Mouse (Mus musculus): ENCODE measurements around the gene Trim52. TPM values are rescaled to one million over a fixed set of nuclear protein-coding genes. Genes with fewer than 3 reads are reported as not detected.
"Not testable (repeated sequence)": the region's sequence is repeated elsewhere in the genome, so short reads cannot be mapped to it uniquely, and the experiment has no call there.

Trim52 gene
- not detected for total RNA-seq (2021)
- long read RNA-seq, experiment 1 = 0 reads
- long read RNA-seq, experiment 2 = 0 reads

DNA sequence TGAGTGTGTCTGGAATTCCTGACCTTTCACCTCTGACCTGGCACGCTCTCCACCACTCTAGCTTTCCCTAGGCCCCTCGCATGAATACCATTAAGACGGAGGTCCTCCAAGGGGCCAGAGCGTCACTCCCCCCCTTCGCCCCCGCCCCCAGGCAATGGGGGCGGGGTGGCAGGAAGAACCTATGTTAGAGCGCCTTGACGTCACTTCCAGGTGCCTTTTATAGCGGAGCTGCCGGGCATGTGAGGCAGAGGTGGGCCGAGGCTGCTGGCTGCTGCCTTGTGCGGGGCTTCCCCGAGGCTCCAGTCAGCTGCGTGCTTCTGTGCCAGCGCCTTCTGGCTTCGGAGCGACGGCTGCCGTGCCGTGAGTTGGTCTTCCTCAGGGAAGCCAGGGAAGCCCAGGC lies at the start of gene Trim52:
Gene Trim52, plus strand, starts transcription at position 219 of the 400 bp plus-strand sequence.
- DNase-seq = no peak

DNA sequence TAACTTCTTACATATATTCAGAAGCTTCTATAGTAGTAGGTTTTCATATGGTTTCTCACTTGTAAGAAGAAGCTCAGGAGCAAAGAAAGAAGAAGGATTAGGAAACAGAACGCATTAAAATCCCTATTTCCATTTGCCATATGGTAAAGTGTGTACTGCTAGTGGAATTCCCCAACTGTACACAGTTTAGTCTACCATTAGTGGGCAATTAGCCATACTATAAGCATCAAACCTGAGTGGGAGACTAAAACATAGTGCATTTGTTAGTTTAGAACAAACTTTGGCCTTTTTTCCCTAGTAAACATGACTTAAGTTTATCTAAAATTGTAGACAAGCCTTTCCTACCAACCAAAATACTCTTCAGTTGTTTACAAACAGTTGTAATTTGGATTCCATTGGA lies 33.4 kb upstream of the Trim52 start:
- DNase-seq = no peak
- intact Hi-C loops (cut with DNase I) = no loop called here

More for the DNA sequence above, at the start of gene Trim52:
- intact Hi-C loops (cut with DNase I) = no loop called here

DNA sequence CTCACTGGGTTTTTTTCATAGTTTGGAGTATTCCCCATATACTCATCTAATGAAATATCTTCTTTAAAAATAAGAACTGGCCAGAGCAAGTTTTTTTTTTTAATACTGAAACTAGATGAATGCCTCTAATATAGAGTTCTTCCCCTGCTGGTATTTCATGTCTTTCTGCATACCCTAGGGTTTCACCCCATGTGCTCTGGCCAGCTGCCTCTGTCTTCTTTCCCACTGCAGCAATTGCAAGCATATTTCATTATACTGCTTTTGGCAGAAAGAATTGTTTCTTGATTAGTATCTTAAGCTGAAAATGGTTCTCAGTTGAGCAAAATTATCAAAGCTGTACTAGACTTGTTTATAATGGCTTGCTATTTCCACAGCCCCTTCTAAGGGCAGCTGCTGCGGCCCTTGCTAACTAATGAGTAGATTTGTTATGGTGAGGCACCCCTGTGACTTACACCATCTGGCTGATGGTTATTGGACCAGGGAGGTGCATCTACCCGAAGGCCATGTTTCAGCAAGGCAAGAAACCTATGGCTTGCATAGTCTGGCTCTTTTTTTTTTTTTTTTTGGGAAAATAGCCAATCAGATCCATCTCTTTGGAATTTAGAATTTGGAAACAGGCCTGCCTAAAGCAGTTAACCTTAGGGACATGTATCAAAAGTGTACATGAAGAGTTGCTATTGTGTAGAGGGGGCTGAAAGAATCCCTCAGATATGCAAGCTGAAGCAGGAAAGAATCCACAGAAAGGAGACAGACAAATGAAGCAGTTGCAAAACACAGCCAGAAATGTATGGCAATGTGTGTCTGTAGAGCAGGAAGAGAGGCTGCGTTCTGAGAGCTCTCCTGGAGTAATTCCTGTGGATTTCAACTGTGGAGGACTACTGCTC lies 30.6 kb upstream of the Trim52 start:
- peak; percentile 21 to 63 for DNase-seq
- intact Hi-C loops (cut with DNase I) = no loop called here

- intact Hi-C loops (cut with DNase I) = no loop called here
These were observed 17.4 kb upstream of the Trim52 start for GRCm38 (mm10) chr14:106088480-106089037.

GRCm38 (mm10) chr14:106096816-106097215 lies 9.2 kb upstream of the Trim52 start:
- intact Hi-C loops (cut with DNase I) = no loop called here
- no peak for DNase-seq

More at GRCm38 (mm10) chr14:106088480-106089037, 17.4 kb upstream of the Trim52 start:
- no peak for DNase-seq

DNA sequence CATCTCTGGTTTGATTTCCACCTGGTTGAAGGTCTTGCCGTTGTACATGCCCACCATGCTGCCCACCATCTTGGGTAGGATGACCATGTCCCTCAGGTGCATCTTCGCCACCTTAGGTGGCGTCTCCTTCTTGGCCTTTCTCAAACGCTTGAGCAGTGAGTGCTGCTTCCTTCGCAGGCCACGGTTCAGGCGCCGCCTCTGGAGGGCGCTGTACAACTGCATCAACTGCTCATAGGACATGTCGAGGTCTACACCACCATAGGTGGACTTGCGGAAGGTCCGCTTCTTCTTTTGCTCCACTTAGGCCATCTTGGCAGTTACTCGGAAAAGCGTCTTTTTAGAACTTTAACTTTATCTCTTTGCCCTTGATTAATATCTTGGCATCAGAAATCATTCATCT lies 5.1 kb upstream of the Trim52 start:
- intact Hi-C loops (cut with DNase I) = no loop called here
- no peak for DNase-seq

DNA sequence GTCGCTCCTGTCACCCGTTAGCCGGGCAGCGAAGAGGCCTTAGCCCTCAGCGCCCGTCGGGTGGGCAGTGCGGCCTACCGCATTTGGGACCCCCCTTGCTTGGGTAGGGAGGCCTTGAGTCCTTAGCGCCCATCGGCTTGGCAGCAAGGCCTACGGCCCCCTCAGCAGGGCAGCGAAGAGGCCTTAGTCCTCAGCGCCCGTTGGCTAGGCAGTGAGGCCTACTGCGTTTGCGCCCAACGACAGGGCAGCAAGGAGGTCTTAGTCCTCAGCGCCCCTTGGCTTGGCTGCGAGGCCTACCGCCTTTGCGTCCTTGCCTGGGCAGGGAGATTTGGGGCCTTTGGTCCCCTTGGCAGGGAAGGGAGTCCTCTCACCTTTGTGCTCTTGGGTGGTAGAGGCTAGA lies 427 bp downstream of the Trim52 start:
- intact Hi-C loops (cut with DNase I) = no loop called here
- no peak for DNase-seq

DNA sequence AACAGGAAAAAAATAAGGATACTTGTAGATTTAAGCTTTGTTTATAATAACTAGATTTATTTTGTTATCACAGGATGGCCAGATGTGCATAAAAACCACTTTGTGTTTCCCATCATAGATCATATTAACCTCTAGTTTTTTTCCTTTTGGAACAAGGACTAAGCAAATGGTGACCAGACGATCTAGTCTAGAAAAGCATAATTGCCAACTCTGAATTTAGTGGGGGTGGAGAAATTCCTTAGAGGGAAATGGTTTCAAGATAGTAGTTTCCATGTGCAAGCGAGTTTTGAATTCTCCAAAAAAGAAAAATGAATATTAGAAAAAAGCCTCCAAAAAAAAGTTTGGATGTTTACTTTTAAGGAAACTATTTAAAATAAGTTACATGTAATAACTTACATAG lies 13.4 kb downstream of the Trim52 start:
- intact Hi-C loops (cut with DNase I) = no loop called here
- no peak for DNase-seq

GRCm38 (mm10) chr14:106136272-106136671 lies 30.3 kb downstream of the Trim52 start:
- intact Hi-C loops (cut with DNase I) = no loop called here
- DNase-seq = no peak

GRCm38 (mm10) chr14:106151188-106151587 lies 45.2 kb downstream of the Trim52 start:
- DNase-seq = no peak
- intact Hi-C loops (cut with DNase I) = no loop called here

GRCm38 (mm10) chr14:106154879-106155576 lies 49.0 kb downstream of the Trim52 start:
- intact Hi-C loops (cut with DNase I) = no loop called here
- DNase-seq = no peak

GRCm38 (mm10) chr14:106156533-106156932 lies 50.5 kb downstream of the Trim52 start:
- no peak for DNase-seq

DNA sequence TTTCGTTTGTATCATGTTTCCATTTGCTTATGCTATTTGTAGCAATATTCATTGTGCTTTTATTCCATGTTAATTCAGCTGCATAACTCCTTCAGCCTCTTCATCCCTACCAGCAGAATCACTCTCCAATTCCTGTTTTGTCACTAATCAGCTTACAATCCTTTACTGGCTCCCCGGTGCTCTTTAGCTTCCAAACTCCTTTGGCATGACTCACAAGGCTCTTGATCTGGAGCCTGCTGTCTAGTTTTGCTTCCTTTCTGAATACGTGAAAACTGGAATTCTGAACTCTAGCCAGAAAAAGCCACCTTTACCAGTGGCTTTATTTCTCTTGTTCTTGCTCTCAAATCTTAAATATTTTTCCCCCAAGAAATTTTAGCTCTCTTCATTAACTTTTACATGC lies 56.3 kb downstream of the Trim52 start:
- no peak for DNase-seq
- intact Hi-C loops (cut with DNase I) = no loop called here

More at GRCm38 (mm10) chr14:106156533-106156932, 50.5 kb downstream of the Trim52 start:
- intact Hi-C loops (cut with DNase I) = no loop called here

- no peak for DNase-seq
- intact Hi-C loops (cut with DNase I) = no loop called here
These were observed 57.2 kb downstream of the Trim52 start for GRCm38 (mm10) chr14:106163196-106163595.

DNA sequence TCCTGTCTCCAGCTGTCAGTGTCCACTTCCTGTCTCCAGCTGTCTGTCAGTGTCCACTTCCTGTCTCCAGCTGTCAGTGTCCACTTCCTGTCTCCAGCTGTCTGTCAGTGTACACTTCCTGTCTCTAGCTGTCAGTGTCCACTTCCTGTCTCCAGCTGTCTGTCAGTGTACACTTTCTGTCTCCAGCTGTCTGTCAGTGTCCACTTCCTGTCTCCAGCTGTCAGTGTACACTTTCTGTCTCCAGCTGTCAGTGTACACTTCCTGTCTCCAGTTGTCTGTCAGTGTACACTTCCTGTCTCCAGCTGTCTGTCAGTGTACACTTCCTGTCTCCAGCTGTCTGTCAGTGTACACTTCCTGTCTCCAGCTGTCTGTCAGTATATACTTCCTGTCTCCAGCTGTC lies 57.9 kb downstream of the Trim52 start:
- intact Hi-C loops (cut with DNase I); DNase-seq: not testable (repeated sequence)

GRCm38 (mm10) chr14:106176879-106177278 lies 70.9 kb downstream of the Trim52 start:
- DNase-seq = no peak
- intact Hi-C loops (cut with DNase I) = no loop called here

DNA sequence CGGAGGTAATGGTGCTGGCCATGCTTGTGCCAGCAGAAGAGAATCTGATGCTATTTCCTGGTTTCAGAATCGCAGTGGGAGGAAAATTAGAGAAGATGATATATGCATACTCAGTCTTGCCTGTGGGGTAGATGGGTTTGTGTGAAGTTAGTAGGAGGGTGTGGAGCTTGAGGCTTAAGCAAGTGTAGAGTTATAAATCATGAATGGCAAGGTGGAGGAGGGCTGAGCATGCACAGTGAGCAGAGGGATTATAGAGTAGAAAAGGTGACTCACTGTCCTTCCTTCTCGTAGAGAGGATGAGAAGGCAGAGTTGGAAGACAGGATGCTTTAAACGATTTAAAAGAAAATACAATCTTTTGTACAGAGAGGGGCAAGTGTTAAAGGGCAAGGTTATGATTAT lies 72.2 kb downstream of the Trim52 start:
- DNase-seq = no peak
- intact Hi-C loops (cut with DNase I) = no loop called here

GRCm38 (mm10) chr14:106179102-106179727 lies 73.2 kb downstream of the Trim52 start:
- no peak for DNase-seq
- intact Hi-C loops (cut with DNase I) = no loop called here

GRCm38 (mm10) chr14:106179728-106180125 lies 73.7 kb downstream of the Trim52 start:
- no peak for DNase-seq
- intact Hi-C loops (cut with DNase I) = no loop called here

DNA sequence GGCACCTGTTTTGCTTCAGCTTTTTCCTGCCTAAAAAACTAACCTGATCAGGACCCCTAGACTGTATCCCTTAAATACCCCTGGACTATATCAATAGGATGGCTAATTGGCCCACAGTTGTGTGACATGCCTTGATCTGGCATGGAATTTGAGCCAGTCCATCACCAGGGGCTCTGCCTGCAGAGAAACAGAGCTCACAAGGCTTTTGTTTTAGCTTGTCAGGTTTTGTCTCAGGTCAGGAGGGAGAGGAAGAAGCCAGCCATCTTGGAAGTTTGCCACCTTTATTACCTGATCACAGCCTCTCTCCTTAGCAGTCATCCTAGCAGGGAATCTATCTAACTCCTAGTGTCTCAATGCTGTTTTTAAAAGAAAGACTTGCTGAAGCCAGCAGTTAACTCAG lies 74.6 kb downstream of the Trim52 start:
- no peak for DNase-seq
- intact Hi-C loops (cut with DNase I) = no loop called here

DNA sequence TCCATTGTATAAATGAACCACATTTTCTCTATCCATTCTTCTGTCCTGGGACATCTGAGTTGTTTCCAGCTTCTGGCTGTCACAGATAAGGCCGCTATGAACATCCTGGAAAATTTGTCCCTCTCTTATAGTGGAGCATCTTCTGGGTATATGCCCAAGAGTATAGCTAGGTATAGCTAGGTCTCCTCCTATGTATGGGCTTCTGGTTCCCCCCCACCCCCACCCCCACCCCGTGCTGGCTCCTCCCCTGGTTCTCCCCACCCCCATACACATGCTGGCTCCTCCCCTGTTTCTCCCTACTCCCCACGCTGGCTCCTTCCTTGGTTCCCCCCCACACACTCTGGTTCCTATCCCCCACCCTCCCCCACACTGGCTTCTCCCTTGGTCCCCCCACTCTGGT lies 78.0 kb downstream of the Trim52 start:
- intact Hi-C loops (cut with DNase I) = no loop called here
- no peak for DNase-seq
